9 mouse cellular contexts compared by ENCODE assay signal in the genomic region with DNA sequence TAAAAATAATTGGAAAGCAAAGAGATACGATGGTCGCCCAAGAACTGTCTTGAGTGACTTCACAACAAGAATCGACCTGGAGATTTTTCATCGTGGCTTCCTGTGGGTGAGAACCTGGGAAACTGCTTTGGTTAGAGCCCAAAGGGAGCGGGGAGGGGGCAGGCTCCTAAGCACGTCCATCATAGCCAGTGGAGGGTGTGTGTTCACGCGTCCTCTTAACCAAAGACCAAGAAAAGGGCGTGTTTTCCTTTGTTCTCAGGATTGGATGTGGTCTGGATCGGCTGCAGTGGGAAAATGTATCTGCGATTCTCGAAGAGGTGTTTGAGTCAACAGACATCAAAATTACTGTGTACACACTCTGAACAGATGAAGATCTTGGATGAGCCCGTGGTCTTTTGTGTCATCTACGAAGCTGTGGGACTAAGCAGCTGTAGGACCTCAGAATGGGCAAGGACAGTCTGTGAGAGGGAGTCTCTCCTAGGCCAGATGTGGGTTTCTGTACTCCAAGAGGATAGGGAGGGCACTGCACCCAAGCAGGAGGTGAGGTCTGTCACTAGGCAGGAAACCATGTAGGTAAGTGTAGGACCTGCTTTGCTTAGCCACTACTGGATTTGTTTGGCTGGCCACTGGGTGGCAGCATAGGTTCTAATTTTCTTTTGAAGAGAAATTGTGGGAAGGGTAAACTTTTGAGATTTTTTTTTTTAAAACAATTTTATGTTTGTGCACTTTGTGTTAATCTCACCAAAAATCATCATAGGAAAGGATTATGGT. TPM values are rescaled to one million over a fixed set of nuclear protein-coding genes. Genes with fewer than 3 reads are reported as not detected.
DNase-seq lines count a peak whose midpoint lies in the region; ATAC-seq and TF ChIP-seq lines count a peak whose summit lies in the region.
"Had no signal": no experiment of that assay in that cellular context is flagged by ENCODE, and none has a peak within 500 bp of the region (broad histone marks: within the 10 kb centered on the region; RNA-seq: fewer than 3 reads in every experiment).

No protein-coding gene starts in this region.

- no peaks in the 10 kb centered on the region for H3K9me3 ChIP-seq in heart, embryonic 11.5 days (replicated peaks; ENCODE audit: control insufficient read depth, low read length)
- H3K9me3 ChIP-seq in kidney, embryonic 14.5 days (ENCODE audit: control insufficient read depth, low read length): no peaks in the 10 kb centered on the region
- H3K9me3 ChIP-seq in liver, embryonic 13.5 days (replicated peaks): no peaks in the 10 kb centered on the region
- H3K9me3 ChIP-seq: embryonic facial prominence, embryonic 13.5 days had no signal

- TF ChIP-seq CTCF in testis, adult 2 months (IDR thresholded peaks at IDR 0.05; ENCODE audit: control insufficient read depth, insufficient read depth, insufficient replicate concordance, low read depth, low read length): no peak
- peak; percentile 55; the same call in 1 of the 2 replicates for TF ChIP-seq CTCF in cerebellum, adult 2 months (IDR thresholded peaks at IDR 0.05; ENCODE audit: borderline replicate concordance, insufficient read depth, low read depth, low read length)

- H3K36me3 ChIP-seq in testis, adult 2 months (ENCODE audit: control insufficient read depth, insufficient read depth, low read length): peaks cover 5% of the 10 kb centered on the region
- peaks cover 5% of the 10 kb centered on the region; the same call in 1 of the 2 replicates for H3K36me3 ChIP-seq in heart, embryonic 11.5 days (ENCODE audit: control insufficient read depth, insufficient read depth, low read length)
- peaks cover 34% of the 10 kb centered on the region for H3K36me3 ChIP-seq in kidney, embryonic 14.5 days (ENCODE audit: control insufficient read depth, insufficient read depth, low read length)
- peaks cover 81% of the 10 kb centered on the region for H3K36me3 ChIP-seq in liver, embryonic 13.5 days

- no peaks in the 10 kb centered on the region for H3K4me1 ChIP-seq in testis, adult 2 months (ENCODE audit: control insufficient read depth, insufficient read depth, low read length)
- H3K4me1 ChIP-seq in cerebellum, adult 2 months (ENCODE audit: control insufficient read depth, insufficient read depth, low read length): peaks cover 14% of the 10 kb centered on the region
- H3K4me1 ChIP-seq in heart, embryonic 11.5 days (ENCODE audit: control insufficient read depth, insufficient read depth, low read length): peaks cover 17% of the 10 kb centered on the region
- H3K4me1 ChIP-seq in kidney, embryonic 14.5 days (ENCODE audit: control insufficient read depth, insufficient read depth, low read length): peaks cover 17% of the 10 kb centered on the region
- peaks cover 54% of the 10 kb centered on the region for H3K4me1 ChIP-seq in liver, embryonic 13.5 days (replicated peaks)

- 65% methylated on average over 14 of the region's 14 CpGs for WGBS in cerebellum, adult 2 months
- 84% methylated on average over 14 of the region's 14 CpGs for WGBS in heart, embryonic 11.5 days (ENCODE audit: insufficient replicate concordance)
- WGBS in kidney, embryonic 14.5 days: 84% methylated on average over 14 of the region's 14 CpGs
- WGBS in liver, embryonic 13.5 days (ENCODE audit: insufficient replicate concordance): 87% methylated on average over 14 of the region's 14 CpGs

- ATAC-seq in heart, embryonic 11.5 days (replicated peaks; ENCODE audit: insufficient number of reproducible peaks, low FRiP score, low TSS enrichment): 0 out of 2 replicates have a peak, but pooled peaks have one; percentile 53
- peak; percentile 85 for ATAC-seq in kidney, embryonic 14.5 days (ENCODE audit: low FRiP score, low TSS enrichment)
- ATAC-seq in liver, embryonic 13.5 days (ENCODE audit: low read depth): peak; percentile 51

- H3K27ac ChIP-seq in testis, adult 2 months (ENCODE audit: control insufficient read depth, insufficient read depth, low read depth, low read length): no peak overlapping the region; the same call in 1 of the 2 replicates
- no peak overlapping the region for H3K27ac ChIP-seq in cerebellum, adult 2 months (ENCODE audit: insufficient read depth, low read length)
- no peak overlapping the region for H3K27ac ChIP-seq in heart, embryonic 11.5 days (ENCODE audit: low read depth, low read length)
- no peak overlapping the region for H3K27ac ChIP-seq in kidney, embryonic 14.5 days (ENCODE audit: low read depth, low read length)
- no peak overlapping the region for H3K27ac ChIP-seq in liver, embryonic 13.5 days
- H3K27ac ChIP-seq: embryonic facial prominence, embryonic 13.5 days had no signal

- no peaks in the 10 kb centered on the region for H3K27me3 ChIP-seq in testis, adult 2 months (ENCODE audit: control insufficient read depth, insufficient read depth, low read length)
- H3K27me3 ChIP-seq in cerebellum, adult 2 months (ENCODE audit: control insufficient read depth, insufficient read depth, low read length): no peaks in the 10 kb centered on the region
- H3K27me3 ChIP-seq in heart, embryonic 11.5 days (ENCODE audit: control insufficient read depth, insufficient read depth, low read length): no peaks in the 10 kb centered on the region
- no peaks in the 10 kb centered on the region for H3K27me3 ChIP-seq in kidney, embryonic 14.5 days (ENCODE audit: control insufficient read depth, insufficient read depth, low read length)
- no peaks in the 10 kb centered on the region for H3K27me3 ChIP-seq in liver, embryonic 13.5 days
- H3K27me3 ChIP-seq: embryonic facial prominence, embryonic 13.5 days had no signal

- TF ChIP-seq POLR2A in testis, adult 2 months (IDR thresholded peaks at IDR 0.05; ENCODE audit: control insufficient read depth, low read depth, low read length): no peak
- TF ChIP-seq POLR2A in cerebellum, adult 2 months (IDR thresholded peaks at IDR 0.05; ENCODE audit: borderline replicate concordance, insufficient read depth, low read length): no peak

- peak overlapping the region; percentile 3 for H3K4me3 ChIP-seq in testis, adult 2 months (ENCODE audit: control insufficient read depth, low read depth, low read length)
- H3K4me3 ChIP-seq in cerebellum, adult 2 months (replicated peaks; ENCODE audit: insufficient read depth, low read depth, low read length): no peak overlapping the region
- H3K4me3 ChIP-seq in heart, embryonic 11.5 days (ENCODE audit: low read depth, low read length): no peak overlapping the region
- no peak overlapping the region for H3K4me3 ChIP-seq in kidney, embryonic 14.5 days (ENCODE audit: low read length)
- no peak overlapping the region for H3K4me3 ChIP-seq in liver, embryonic 13.5 days (replicated peaks)
- H3K4me3 ChIP-seq: embryonic facial prominence, embryonic 13.5 days had no signal

- no peak for DNase-seq in testis, postnatal 14 days (ENCODE audit: low spot score)
- DNase-seq in cerebellum, adult 2 months: peak; percentile 46 to 56
- DNase-seq in liver, embryonic 13.5 days: peak; percentile 35
- peak; percentile 42 for DNase-seq in neural tube, embryonic 10.5 days (ENCODE audit: extremely low spot score, low spot score)
- DNase-seq in thymus, postnatal 14 days: peak; percentile 85

- no peak overlapping the region for H3K4me2 ChIP-seq in heart, embryonic 11.5 days
- H3K4me2 ChIP-seq in kidney, embryonic 14.5 days (replicated peaks; ENCODE audit: low read depth, low read length): no peak overlapping the region
- no peak overlapping the region for H3K4me2 ChIP-seq in liver, embryonic 13.5 days
- H3K4me2 ChIP-seq: embryonic facial prominence, embryonic 13.5 days had no signal

- H3K9ac ChIP-seq in heart, embryonic 11.5 days (ENCODE audit: low read depth, low read length): no peak overlapping the region
- H3K9ac ChIP-seq in kidney, embryonic 14.5 days (ENCODE audit: low read depth, low read length): no peak overlapping the region
- H3K9ac ChIP-seq in liver, embryonic 13.5 days: no peak overlapping the region
- H3K9ac ChIP-seq: embryonic facial prominence, embryonic 13.5 days had no signal

RNA-seq across cellular contexts. Expression of a gene that starts 6.8 kb away (rescaled TPM):
- 16.3 and 19.2 TPM in 2 replicates for polyA plus RNA-seq in testis, adult 2 months (2012; rRNA removed)
- 27.4 and 27.6 TPM in 2 replicates for polyA plus RNA-seq in cerebellum, adult 2 months (2012; rRNA removed)
- polyA plus RNA-seq in heart, embryonic 11.5 days (2014; fragmentation: Nextera tagmentation; extraction: Ambion mirVana): 47.4 and 48.0 TPM in 2 replicates
- polyA plus RNA-seq in kidney, embryonic 14.5 days (2014; fragmentation: Nextera tagmentation; extraction: Ambion mirVana): 82.5 and 101 TPM in 2 replicates
- 58.9 and 61.8 TPM in 2 replicates for polyA plus RNA-seq in liver, embryonic 13.5 days (2015; fragmentation: Nextera tagmentation; extraction: Ambion mirVana)

RNA-seq across cellular contexts. Expression of a gene that starts 6.9 kb away (rescaled TPM):
- polyA plus RNA-seq in testis, adult 2 months (2012; rRNA removed): 73.1 and 73.8 TPM in 2 replicates
- 20.3 and 28.1 TPM in 2 replicates for polyA plus RNA-seq in cerebellum, adult 2 months (2012; rRNA removed)
- 16.9 and 19.6 TPM in 2 replicates for polyA plus RNA-seq in heart, embryonic 11.5 days (2014; fragmentation: Nextera tagmentation; extraction: Ambion mirVana)
- polyA plus RNA-seq in kidney, embryonic 14.5 days (2014; fragmentation: Nextera tagmentation; extraction: Ambion mirVana): 16.4 and 26.7 TPM in 2 replicates
- polyA plus RNA-seq in liver, embryonic 13.5 days (2015; fragmentation: Nextera tagmentation; extraction: Ambion mirVana): 7.2 and 9.7 TPM in 2 replicates

RNA-seq across cellular contexts. Expression of a gene that starts 16.1 kb away (rescaled TPM):
- polyA plus RNA-seq in testis, adult 2 months (2012; rRNA removed): 0.41 and 0.76 TPM in 2 replicates
- polyA plus RNA-seq in cerebellum, adult 2 months (2012; rRNA removed): 0.21 and 0.28 TPM in 2 replicates
- polyA plus RNA-seq in heart, embryonic 11.5 days (2014; fragmentation: Nextera tagmentation; extraction: Ambion mirVana): 213 and 216 TPM in 2 replicates
- polyA plus RNA-seq in kidney, embryonic 14.5 days (2014; fragmentation: Nextera tagmentation; extraction: Ambion mirVana): 0.69 and 0.89 TPM in 2 replicates
- polyA plus RNA-seq in liver, embryonic 13.5 days (2015; fragmentation: Nextera tagmentation; extraction: Ambion mirVana): 1.2 TPM in 2 replicates

RNA-seq across cellular contexts. Expression of a gene that starts 34.7 kb away (rescaled TPM):
- not detected in 2 replicates for polyA plus RNA-seq in testis, adult 2 months (2012; rRNA removed)
- polyA plus RNA-seq in cerebellum, adult 2 months (2012; rRNA removed): 0.43 and 0.60 TPM in 2 replicates
- polyA plus RNA-seq in heart, embryonic 11.5 days (2014; fragmentation: Nextera tagmentation; extraction: Ambion mirVana): 2.1 TPM in 2 replicates
- polyA plus RNA-seq in kidney, embryonic 14.5 days (2014; fragmentation: Nextera tagmentation; extraction: Ambion mirVana): 1.9 TPM in 2 replicates
- polyA plus RNA-seq in liver, embryonic 13.5 days (2015; fragmentation: Nextera tagmentation; extraction: Ambion mirVana): 134 and 152 TPM in 2 replicates

RNA-seq across cellular contexts. Expression of a gene that starts 38.1 kb away (rescaled TPM):
- 0.73 and 1.4 TPM in 2 replicates for polyA plus RNA-seq in testis, adult 2 months (2012; rRNA removed)
- 0.16 and 0.19 TPM in 2 replicates for polyA plus RNA-seq in cerebellum, adult 2 months (2012; rRNA removed)
- polyA plus RNA-seq in heart, embryonic 11.5 days (2014; fragmentation: Nextera tagmentation; extraction: Ambion mirVana): 0.17 and 0.23 TPM in 2 replicates
- 3.5 and 4.7 TPM in 2 replicates for polyA plus RNA-seq in kidney, embryonic 14.5 days (2014; fragmentation: Nextera tagmentation; extraction: Ambion mirVana)
- polyA plus RNA-seq in liver, embryonic 13.5 days (2015; fragmentation: Nextera tagmentation; extraction: Ambion mirVana): 3.5 and 4.4 TPM in 2 replicates

Comparison
In these comparisons a context has a peak if more than half of its experiments do, and no peak if none do; other contexts are left out.
1. RNA of a gene that starts 16.1 kb away (polyA plus RNA-seq): 213 to 216 TPM in heart, embryonic 11.5 days; 1.2 TPM in liver, embryonic 13.5 days, 0.69 to 0.89 TPM in kidney, embryonic 14.5 days, 0.41 to 0.76 TPM in testis, adult 2 months and 0.21 to 0.28 TPM in cerebellum, adult 2 months; every median in the first group is over 10 times any median in the second.
2. Peak in every context shown above with its lines, with median percentiles within 50 percentile points of each other: ATAC-seq.